Mouse (Mus musculus) hindbrain, embryonic 12.5 days (tissue): ENCODE data around the gene Pip4k2c. TPM values are rescaled to one million over a fixed set of nuclear protein-coding genes. Genes with fewer than 3 reads are reported as not detected.

Source experiments
- ATAC-seq: fragments of 200-750 bp; cut with Nextera tagmentation; 2 replicates; pipeline ENCODE4 v1.8.0; 2017; ENCODE audit warnings: moderate TSS enrichment; ENCODE audit not compliant: low FRiP score
- H3K27ac ChIP-seq: fragments of 300-500 bp; sonication (generic); 2 replicates; pipeline ENCODE4 v1.5.1; 2016; ENCODE audit warnings: mild to moderate bottlenecking
- H3K27me3 ChIP-seq: fragments of 300-500 bp; sonication (generic); 2 replicates; pipeline ENCODE4 v1.6.1; 2016; ENCODE audit warnings: mild to moderate bottlenecking
- H3K36me3 ChIP-seq: fragments of 300-500 bp; sonication (generic); 2 replicates; pipeline ENCODE4 v1.6.1; 2016; ENCODE audit warnings: mild to moderate bottlenecking
- H3K4me1 ChIP-seq: fragments of 300-500 bp; sonication (generic); 2 replicates; pipeline ENCODE4 v1.6.1; 2016
- H3K4me2 ChIP-seq: fragments of 300-500 bp; sonication (generic); replicated peaks from 2 replicates; pipeline ENCODE4 v1.6.1; 2016; ENCODE audit warnings: mild to moderate bottlenecking
- H3K4me3 ChIP-seq: fragments of 300-500 bp; sonication (generic); 2 replicates; pipeline ENCODE4 v1.5.1; 2016; ENCODE audit warnings: mild to moderate bottlenecking
- H3K9ac ChIP-seq: fragments of 300-500 bp; sonication (generic); 2 replicates; pipeline ENCODE4 v1.6.1; 2016; ENCODE audit warnings: mild to moderate bottlenecking, moderate library complexity
- H3K9me3 ChIP-seq: fragments of 300-500 bp; sonication (generic); replicated peaks from 2 replicates; pipeline ENCODE4 v1.6.1; 2016; ENCODE audit warnings: mild to moderate bottlenecking
- WGBS: fragments of 180-500 bp; shearing (Covaris S2); methylation state at CpG from one replicate; pipeline ENCODE4 v1.1.7; 2016; 5-methylcytosine and 5-hydroxymethylcytosine counted together
- polyA plus RNA-seq: library from polyadenylated mRNA; unstranded; fragments of >200 nt; fragmentation: Nextera tagmentation; extraction: Ambion mirVana; gene quantifications from 2 replicates; pipeline ENCODE4 v1.2.1, GENCODE M21; 2016

Gene Pip4k2c
- polyA plus RNA-seq, 1 experiment from 2014 or later: 24.9 TPM

DNA sequence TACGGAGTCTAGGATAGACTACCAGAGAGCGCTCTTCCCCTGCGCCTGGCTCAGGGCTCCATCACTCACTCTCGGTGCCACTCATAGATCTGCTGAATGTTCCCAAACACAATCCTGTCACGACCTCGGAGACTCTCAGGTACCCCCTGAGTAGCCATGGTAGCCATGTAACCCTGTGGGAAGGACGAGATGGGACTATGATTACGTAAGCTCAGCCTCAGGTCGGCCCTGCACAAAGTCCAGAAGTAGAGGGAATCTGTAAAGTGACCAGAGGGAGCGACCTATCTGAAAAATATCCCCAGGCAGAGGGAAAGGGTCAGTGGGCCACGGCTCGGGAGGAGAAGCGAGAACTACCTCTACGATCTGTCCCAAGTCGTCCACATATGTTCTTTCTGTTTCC lies 25.9 kb downstream of the Pip4k2c start:
- Histone ChIP-seq H3K9ac (no peak overlapping the region), H3K9me3 (no peaks in the 10 kb centered on the region), H3K36me3 (0 out of 2 replicates have a peak, but pooled peaks cover 4% of the 10 kb centered on the region), H3K4me1 (peaks cover 51% of the 10 kb centered on the region), H3K4me3 (no peak overlapping the region), H3K27ac (no peak overlapping the region), H3K27me3 (peaks cover 27% of the 10 kb centered on the region), H3K4me2 (no peak overlapping the region)
- 85% methylated on average over 15 of the region's 15 CpGs for WGBS
- no peak for ATAC-seq

DNA sequence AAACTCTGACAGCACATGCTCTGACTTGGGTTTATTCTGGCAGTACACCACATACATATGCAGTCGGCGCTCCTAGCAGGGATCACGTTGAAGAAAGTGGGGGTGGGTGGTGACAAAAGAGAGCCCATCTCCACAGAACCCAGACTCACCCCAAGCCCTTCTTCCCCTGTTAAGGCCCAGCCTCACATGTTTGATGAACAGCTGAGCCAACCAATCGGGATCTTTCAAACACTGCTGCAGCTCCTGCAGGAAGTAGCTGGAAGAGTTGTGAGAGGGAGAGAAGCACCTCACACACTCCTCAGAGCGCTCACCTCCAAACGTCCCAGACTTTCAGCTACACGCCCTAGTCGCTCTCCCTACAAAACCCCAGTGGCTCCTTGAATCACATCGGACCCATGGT lies 26.3 kb downstream of the Pip4k2c start:
- no peak overlapping the region for H3K27ac ChIP-seq
- WGBS: 65% methylated on average over 9 of the region's 9 CpGs
- ATAC-seq: no peak
- H3K36me3 ChIP-seq: 0 out of 2 replicates have a peak, but pooled peaks cover 4% of the 10 kb centered on the region
- no peak overlapping the region for H3K4me2 ChIP-seq
- H3K4me3 ChIP-seq: no peak overlapping the region
- peaks cover 31% of the 10 kb centered on the region for H3K27me3 ChIP-seq
- peaks cover 51% of the 10 kb centered on the region for H3K4me1 ChIP-seq
- no peak overlapping the region for H3K9ac ChIP-seq
- H3K9me3 ChIP-seq: no peaks in the 10 kb centered on the region

DNA sequence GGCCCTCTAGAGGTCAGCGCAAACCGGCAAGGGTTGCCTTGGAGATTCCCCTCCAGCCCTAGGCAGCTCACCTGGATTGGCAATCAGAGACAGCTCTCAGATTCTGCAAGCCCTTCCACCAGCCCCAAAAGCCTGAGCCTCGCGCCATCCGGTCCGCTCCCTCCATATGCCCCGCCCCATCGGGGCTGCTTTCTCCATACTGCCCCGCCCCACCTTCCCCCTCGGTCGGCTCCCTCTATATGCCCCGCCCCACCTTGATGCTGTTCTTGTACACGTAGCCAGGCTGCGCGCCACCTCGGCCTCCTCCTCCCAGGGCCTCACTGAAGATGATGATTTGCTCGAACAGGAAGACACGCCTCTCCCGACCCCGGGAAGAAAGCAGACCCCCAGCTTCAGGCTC lies 27.6 kb downstream of the Pip4k2c start:
- Histone ChIP-seq H3K4me2 (peak overlapping the region; percentile 24), H3K36me3 (0 out of 2 replicates have a peak, but pooled peaks cover 4% of the 10 kb centered on the region), H3K9me3 (no peaks in the 10 kb centered on the region), H3K27ac (no peak overlapping the region), H3K27me3 (peaks cover 44% of the 10 kb centered on the region), H3K4me1 (peaks cover 43% of the 10 kb centered on the region), H3K4me3 (no peak overlapping the region), H3K9ac (no peak overlapping the region)
- WGBS: 17% methylated on average over 20 of the region's 20 CpGs
- no peak for ATAC-seq

DNA sequence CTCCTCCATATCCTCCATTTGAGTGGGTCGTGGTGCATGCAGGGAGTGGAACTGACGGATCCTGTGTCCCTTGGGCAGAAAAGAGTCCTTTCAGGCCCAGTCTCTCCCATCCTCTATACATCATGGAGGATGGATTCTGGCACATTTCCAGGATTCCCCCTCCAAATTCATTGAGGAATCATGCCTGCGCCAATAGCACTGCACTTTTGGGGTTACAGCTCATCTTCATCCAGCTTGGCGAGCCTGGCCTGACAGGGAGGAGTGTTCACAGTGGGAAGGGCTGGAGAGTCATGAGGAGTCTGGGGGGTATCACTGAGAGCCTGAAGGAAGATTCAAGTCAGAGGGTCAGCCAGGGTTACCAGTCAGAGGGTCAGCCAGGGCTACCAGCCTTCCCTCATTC lies 28.8 kb downstream of the Pip4k2c start:
- H3K36me3 ChIP-seq: 0 out of 2 replicates have a peak, but pooled peaks cover 4% of the 10 kb centered on the region
- H3K27me3 ChIP-seq: peaks cover 55% of the 10 kb centered on the region
- no peak overlapping the region for H3K4me2 ChIP-seq
- H3K9ac ChIP-seq: 0 out of 2 replicates have a peak overlapping the region, but pooled peaks have one; percentile 28
- H3K4me1 ChIP-seq: peaks cover 46% of the 10 kb centered on the region
- no peak overlapping the region for H3K4me3 ChIP-seq
- H3K9me3 ChIP-seq: no peaks in the 10 kb centered on the region
- WGBS: 85% methylated on average over 4 of the region's 4 CpGs
- no peak for ATAC-seq
- H3K27ac ChIP-seq: no peak overlapping the region

DNA sequence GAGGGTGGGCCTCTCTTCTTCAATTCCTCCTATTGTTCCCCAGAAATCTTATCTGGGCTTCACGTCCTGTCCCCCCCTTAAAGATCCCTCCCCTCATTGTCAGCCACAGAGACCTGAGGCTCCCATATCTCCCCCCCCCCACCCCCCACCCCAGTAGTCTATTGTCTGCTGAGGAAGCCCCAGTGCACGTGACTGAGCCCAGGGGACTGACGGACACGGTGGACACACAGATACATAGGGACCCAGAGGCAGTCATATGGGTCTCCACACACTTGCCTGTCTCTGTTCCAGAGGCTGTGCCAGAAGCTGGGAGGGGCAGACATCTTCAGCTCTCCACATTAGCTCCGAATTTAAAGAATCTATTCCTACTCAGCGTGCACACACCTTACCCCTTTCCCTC lies 29.8 kb downstream of the Pip4k2c start:
- no peaks in the 10 kb centered on the region for H3K9me3 ChIP-seq
- peaks cover 41% of the 10 kb centered on the region for H3K4me1 ChIP-seq
- peaks cover 66% of the 10 kb centered on the region for H3K27me3 ChIP-seq
- 0 out of 2 replicates have a peak, but pooled peaks cover 4% of the 10 kb centered on the region for H3K36me3 ChIP-seq
- H3K9ac ChIP-seq: no peak overlapping the region
- H3K4me3 ChIP-seq: no peak overlapping the region
- no peak overlapping the region for H3K27ac ChIP-seq
- ATAC-seq: no peak
- H3K4me2 ChIP-seq: no peak overlapping the region
- WGBS: 72% methylated on average over 6 of the region's 6 CpGs

DNA sequence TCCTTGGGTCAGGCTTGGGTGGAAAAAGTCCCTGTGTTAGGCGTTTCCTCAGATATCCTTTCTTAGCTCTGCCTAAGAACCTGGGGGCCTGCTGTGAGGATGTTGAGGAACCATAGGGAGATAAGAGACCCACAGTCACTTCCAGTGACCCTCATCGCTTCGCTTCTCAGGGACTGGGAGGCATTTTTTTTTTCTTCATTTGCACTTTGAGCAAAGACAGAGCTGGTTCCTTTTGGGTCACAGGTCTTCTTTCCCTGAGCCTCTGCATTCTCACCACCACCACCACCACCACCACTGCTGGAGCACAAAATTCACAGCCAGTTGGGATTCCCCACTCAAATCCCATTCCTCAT lies 30.7 kb downstream of the Pip4k2c start:
- Histone ChIP-seq H3K36me3 (0 out of 2 replicates have a peak, but pooled peaks cover 2% of the 10 kb centered on the region), H3K4me2 (no peak overlapping the region), H3K9me3 (no peaks in the 10 kb centered on the region), H3K27me3 (peaks cover 74% of the 10 kb centered on the region), H3K4me3 (0 out of 2 replicates have a peak overlapping the region, but pooled peaks have one; percentile 21), H3K27ac (no peak overlapping the region), H3K4me1 (peaks cover 41% of the 10 kb centered on the region), H3K9ac (no peak overlapping the region)
- WGBS: 11% methylated on average over 3 of the region's 3 CpGs
- no peak for ATAC-seq

DNA sequence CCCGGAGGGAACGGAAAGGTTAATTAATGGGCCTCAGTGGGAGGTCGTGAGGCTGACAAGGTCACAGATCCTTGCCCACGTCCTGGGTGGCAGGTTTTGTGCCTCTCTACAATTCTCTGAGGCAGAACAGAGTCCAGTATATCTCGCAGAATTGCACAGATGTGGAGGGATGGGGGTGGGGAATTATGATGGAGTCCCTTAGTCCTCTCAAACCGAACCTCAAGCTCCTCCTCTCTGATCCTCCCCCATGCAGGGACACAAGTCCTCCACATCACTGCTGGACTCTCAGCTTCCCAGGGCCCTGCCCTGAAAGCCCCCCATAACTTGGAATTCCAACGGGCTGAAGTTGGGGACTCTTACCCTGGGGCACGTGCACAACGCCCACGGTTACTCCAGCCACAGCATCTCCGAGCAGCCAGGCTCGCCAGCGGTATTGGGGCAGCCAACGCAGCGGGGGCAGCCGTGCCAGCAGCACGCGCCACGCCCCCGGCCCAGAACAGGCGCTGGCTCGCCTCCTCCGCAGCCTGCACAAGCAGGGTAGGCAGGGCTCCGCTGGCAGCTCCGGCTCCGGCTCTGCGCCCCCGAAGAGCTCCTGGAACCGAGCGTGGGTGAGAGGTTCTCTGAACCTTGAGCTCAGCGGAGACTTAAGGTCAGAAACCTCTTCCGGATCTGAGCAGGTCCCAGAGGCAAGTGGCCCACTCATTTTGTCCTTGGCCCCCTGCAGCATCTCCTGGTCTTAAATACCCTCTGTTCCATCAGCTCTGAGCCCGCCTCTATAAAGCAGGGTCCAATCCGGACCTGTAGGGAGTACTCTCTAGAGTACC lies 31.3 kb downstream of the Pip4k2c start, which contains the start of gene Slc26a10:
Slc26a10 (minus strand) TSS at position 775 of the 824 bp plus-strand sequence.
- Histone ChIP-seq H3K4me1 (peaks cover 37% of the 10 kb centered on the region), H3K9me3 (no peaks in the 10 kb centered on the region), H3K27me3 (peaks cover 79% of the 10 kb centered on the region), H3K36me3 (no peaks in the 10 kb centered on the region), H3K4me2 (peak within 1 kb of the TSS; percentile 44), H3K9ac (peak within 1 kb of the TSS; percentile 45), H3K27ac (no peak within 1 kb of the TSS), H3K4me3 (peak within 1 kb of the TSS; percentile 21)
- WGBS: 1% methylated on average over 34 of the region's 34 CpGs
- ATAC-seq: no peak

DNA sequence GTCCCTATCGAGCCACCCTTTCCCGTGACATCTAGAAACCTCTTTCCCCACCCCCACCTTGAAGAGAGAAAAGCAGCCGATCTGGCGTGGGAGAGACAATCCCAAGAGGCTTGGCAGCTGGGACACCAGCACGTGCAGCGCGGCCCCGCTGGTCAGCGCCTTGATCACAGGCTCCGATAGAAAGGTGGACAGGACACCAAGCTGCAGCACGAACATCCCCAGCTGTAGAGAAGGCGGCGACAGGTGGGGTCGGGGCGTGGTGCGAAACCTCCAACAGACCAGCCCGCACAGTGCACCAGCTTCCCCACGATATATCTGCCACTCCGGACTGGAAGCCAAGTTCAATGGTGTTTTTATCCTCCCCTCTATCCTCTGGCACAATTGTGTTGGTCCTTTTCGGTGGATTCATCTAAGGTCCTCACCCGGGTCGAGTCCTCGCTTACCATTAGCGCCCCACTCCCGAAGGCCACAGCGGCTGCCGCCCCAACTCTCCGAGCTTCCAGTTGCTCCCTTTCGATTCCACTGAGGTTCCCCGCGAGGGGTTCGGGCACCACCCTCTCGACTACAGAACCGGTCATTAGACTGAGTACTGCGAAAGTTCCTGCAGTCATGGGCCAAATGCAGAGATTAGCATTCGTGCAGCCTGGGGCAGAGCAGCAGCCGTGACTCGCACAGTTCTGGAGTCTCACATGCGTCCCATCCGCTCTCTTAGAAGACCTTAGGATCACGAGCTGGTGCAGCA lies 32.9 kb downstream of the Pip4k2c start:
- Histone ChIP-seq H3K9ac (no peak overlapping the region), H3K36me3 (0 out of 2 replicates have a peak, but pooled peaks cover 6% of the 10 kb centered on the region), H3K4me1 (peaks cover 24% of the 10 kb centered on the region), H3K4me2 (peak overlapping the region; percentile 46), H3K4me3 (peak overlapping the region; percentile 20), H3K27me3 (peaks cover 84% of the 10 kb centered on the region), H3K9me3 (no peaks in the 10 kb centered on the region), H3K27ac (no peak overlapping the region)
- 4% methylated on average over 41 of the region's 41 CpGs for WGBS
- ATAC-seq: no peak

DNA sequence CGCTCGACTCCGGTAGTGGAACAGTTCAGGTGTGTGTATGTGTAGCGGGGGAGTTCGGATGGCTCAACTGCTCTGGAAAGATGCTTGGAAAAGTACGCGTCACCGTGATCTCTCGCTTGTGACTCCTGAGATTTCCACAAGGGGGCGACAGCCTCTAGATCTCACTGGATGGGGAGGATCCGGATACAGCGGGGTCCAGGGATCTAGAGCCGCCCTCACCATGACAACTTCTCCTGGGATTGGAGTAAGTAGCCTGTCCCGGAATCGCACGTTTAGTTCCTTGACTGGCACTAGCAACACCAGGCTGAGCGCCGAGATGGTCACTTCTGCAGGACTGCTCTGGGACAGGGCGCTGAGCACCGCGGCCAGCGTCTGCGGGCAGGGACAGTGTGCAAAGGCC lies 33.7 kb downstream of the Pip4k2c start:
- Histone ChIP-seq H3K27ac (no peak overlapping the region), H3K36me3 (0 out of 2 replicates have a peak, but pooled peaks cover 6% of the 10 kb centered on the region), H3K9ac (no peak overlapping the region), H3K27me3 (peaks cover 88% of the 10 kb centered on the region), H3K4me1 (peaks cover 23% of the 10 kb centered on the region), H3K4me3 (peak overlapping the region; percentile 20), H3K4me2 (peak overlapping the region; percentile 46), H3K9me3 (no peaks in the 10 kb centered on the region)
- WGBS: 1% methylated on average over 23 of the region's 23 CpGs
- peak; percentile 48 for ATAC-seq

DNA sequence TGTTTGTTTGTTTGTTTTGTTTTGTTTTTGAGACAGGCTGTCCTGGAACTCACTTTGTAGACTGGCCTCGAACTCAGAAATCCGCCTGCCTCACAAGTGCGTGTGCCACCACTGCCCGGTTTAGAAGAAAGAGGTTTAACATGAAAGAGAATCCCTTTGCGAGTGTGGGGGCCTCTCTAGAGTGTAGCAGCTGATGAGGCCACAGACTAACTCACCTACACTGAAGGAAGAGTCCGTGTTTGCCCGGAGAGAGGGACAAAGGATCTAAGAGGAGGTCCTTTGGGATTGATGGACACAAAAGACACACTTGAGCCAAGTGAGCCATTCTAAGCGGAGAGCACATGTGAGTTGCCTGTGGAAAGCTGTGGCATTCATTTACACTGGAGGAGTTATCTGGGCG lies 34.1 kb downstream of the Pip4k2c start:
- Histone ChIP-seq H3K4me3 (no peak overlapping the region; the same call in 1 of the 2 replicates), H3K4me1 (peaks cover 23% of the 10 kb centered on the region), H3K9me3 (no peaks in the 10 kb centered on the region), H3K27ac (no peak overlapping the region), H3K27me3 (peaks cover 89% of the 10 kb centered on the region), H3K9ac (no peak overlapping the region), H3K36me3 (0 out of 2 replicates have a peak, but pooled peaks cover 6% of the 10 kb centered on the region), H3K4me2 (peak overlapping the region; percentile 46; the same call in 1 of the 2 replicates)
- 17% methylated on average over 9 of the region's 9 CpGs for WGBS
- ATAC-seq: no peak

DNA sequence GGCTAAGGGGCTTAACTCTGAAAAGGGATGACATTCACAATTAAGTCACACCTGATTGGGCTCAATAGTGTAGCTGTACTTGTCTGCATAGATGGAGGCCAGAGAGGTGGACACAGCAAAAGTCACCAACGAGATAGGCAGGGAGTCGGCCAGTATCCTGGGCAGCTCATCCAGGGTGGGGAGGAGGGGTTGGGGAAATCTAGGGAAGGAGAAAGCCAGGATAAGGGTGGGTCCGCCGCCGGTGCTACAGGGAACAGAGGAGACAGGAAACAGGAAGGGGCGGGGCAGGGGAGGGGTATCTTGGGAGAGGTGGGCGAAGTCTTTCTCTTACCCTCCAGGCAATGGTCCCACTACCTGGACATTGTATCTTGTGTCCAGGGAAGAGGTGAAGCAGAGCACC lies 34.6 kb downstream of the Pip4k2c start:
- H3K9me3 ChIP-seq: no peaks in the 10 kb centered on the region
- H3K4me3 ChIP-seq: no peak overlapping the region
- no peak overlapping the region for H3K9ac ChIP-seq
- H3K27me3 ChIP-seq: peaks cover 90% of the 10 kb centered on the region
- peaks cover 23% of the 10 kb centered on the region for H3K4me1 ChIP-seq
- H3K4me2 ChIP-seq: 0 out of 2 replicates have a peak overlapping the region, but pooled peaks have one; percentile 6
- 0 out of 2 replicates have a peak, but pooled peaks cover 6% of the 10 kb centered on the region for H3K36me3 ChIP-seq
- WGBS: 8% methylated on average over 7 of the region's 7 CpGs
- ATAC-seq: no peak
- no peak overlapping the region for H3K27ac ChIP-seq

DNA sequence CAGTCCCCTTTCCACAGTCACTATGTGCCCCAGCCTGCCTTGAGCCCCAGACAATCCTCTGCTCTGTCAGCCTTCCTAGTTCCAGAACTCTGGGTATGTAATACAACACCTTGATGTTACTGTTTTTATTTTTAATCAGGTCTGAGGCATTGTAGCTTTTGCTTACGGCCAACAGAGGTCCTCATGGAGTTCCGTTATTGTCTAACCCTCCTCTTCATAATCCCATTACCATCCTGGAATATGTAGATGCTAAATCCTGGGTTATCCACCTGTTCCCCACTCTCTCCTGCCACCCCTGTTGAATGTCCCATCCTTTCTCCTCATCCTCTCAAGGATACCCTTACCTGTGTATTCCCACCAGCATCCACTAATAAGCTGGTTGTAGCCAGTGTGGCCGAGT lies 35.2 kb downstream of the Pip4k2c start:
- no peak overlapping the region for H3K4me2 ChIP-seq
- no peak overlapping the region for H3K4me3 ChIP-seq
- 0 out of 2 replicates have a peak, but pooled peaks cover 6% of the 10 kb centered on the region for H3K36me3 ChIP-seq
- H3K27ac ChIP-seq: no peak overlapping the region
- no peaks in the 10 kb centered on the region for H3K9me3 ChIP-seq
- H3K9ac ChIP-seq: no peak overlapping the region
- ATAC-seq: no peak
- peaks cover 90% of the 10 kb centered on the region for H3K27me3 ChIP-seq
- peaks cover 23% of the 10 kb centered on the region for H3K4me1 ChIP-seq
- 53% methylated on average over 3 of the region's 3 CpGs for WGBS
